Mouse (Mus musculus) neural tube, embryonic 12.5 days (tissue): ENCODE results near the gene Slfn5. TPM values are rescaled to one million over a fixed set of nuclear protein-coding genes. Genes with fewer than 3 reads are reported as not detected.
"Not testable (repeated sequence)": the region's sequence is repeated elsewhere in the genome, so short reads cannot be mapped to it uniquely, and the experiment has no call there.

Experiments used
- ATAC-seq: fragments of 200-750 bp; cut with Nextera tagmentation; 2 replicates; pipeline ENCODE4 v1.8.0; 2017; ENCODE audit warnings: low read depth, mild to moderate bottlenecking, moderate TSS enrichment, moderate library complexity; ENCODE audit not compliant: low FRiP score
- H3K27ac ChIP-seq: fragments of 300-500 bp; sonication (generic); 2 replicates; pipeline ENCODE4 v1.5.1; 2016
- H3K27me3 ChIP-seq: fragments of 300-500 bp; sonication (generic); replicated peaks from 2 replicates; pipeline ENCODE4 v1.6.1; 2016; ENCODE audit warnings: mild to moderate bottlenecking
- H3K36me3 ChIP-seq: fragments of 300-500 bp; sonication (generic); 2 replicates; pipeline ENCODE4 v1.6.1; 2016; ENCODE audit warnings: mild to moderate bottlenecking
- H3K4me1 ChIP-seq: fragments of 300-500 bp; sonication (generic); 2 replicates; pipeline ENCODE4 v1.6.1; 2016
- H3K4me2 ChIP-seq: fragments of 300-500 bp; sonication (generic); replicated peaks from 2 replicates; pipeline ENCODE4 v1.6.1; 2016; ENCODE audit warnings: mild to moderate bottlenecking
- H3K4me3 ChIP-seq: fragments of 300-500 bp; sonication (generic); 2 replicates; pipeline ENCODE4 v1.5.1; 2016
- H3K9ac ChIP-seq: fragments of 300-500 bp; sonication (generic); 2 replicates; pipeline ENCODE4 v1.6.1; 2016; ENCODE audit warnings: mild to moderate bottlenecking
- H3K9me3 ChIP-seq: fragments of 300-500 bp; sonication (generic); 2 replicates; pipeline ENCODE4 v1.6.1; 2016; ENCODE audit warnings: mild to moderate bottlenecking
- WGBS: fragments of 180-500 bp; shearing (Covaris S2); methylation state at CpG from one replicate; pipeline ENCODE4 v1.1.7; 2016; 5-methylcytosine and 5-hydroxymethylcytosine counted together
- polyA plus RNA-seq: library from polyadenylated mRNA; unstranded; fragments of >200 nt; fragmentation: Nextera tagmentation; extraction: Ambion mirVana; gene quantifications from 2 replicates; pipeline ENCODE4 v1.2.1, GENCODE M21; 2016

Slfn5 gene
- polyA plus RNA-seq, 1 experiment from 2014 or later, result 1.6 TPM

GRCm38 (mm10) chr11:82923910-82924309, 27.2 kb upstream of the Slfn5 start:
- WGBS, result 92% methylated on average over 6 of the region's 6 CpGs
- not testable (repeated sequence) for H3K9me3 ChIP-seq, ATAC-seq, H3K27ac ChIP-seq, H3K36me3 ChIP-seq, H3K4me1 ChIP-seq, H3K4me2 ChIP-seq, H3K9ac ChIP-seq, H3K4me3 ChIP-seq
- H3K27me3 ChIP-seq, result peaks cover 16% of the 10 kb centered on the region

GRCm38 (mm10) chr11:82928897-82929632, 22.1 kb upstream of the Slfn5 start:
- H3K27ac ChIP-seq, result no peak overlapping the region
- no peak overlapping the region for H3K4me2 ChIP-seq
- ATAC-seq, result no peak
- peaks cover 9% of the 10 kb centered on the region for H3K4me1 ChIP-seq
- H3K27me3 ChIP-seq, result peaks cover 55% of the 10 kb centered on the region
- H3K36me3 ChIP-seq, result no peaks in the 10 kb centered on the region
- H3K9ac ChIP-seq, result no peak overlapping the region
- WGBS, result 31% methylated on average over 20 of the region's 20 CpGs
- H3K4me3 ChIP-seq, result no peak overlapping the region
- H3K9me3 ChIP-seq, result no peaks in the 10 kb centered on the region

- H3K9ac ChIP-seq, result no peak overlapping the region
- H3K27me3 ChIP-seq, result peaks cover 60% of the 10 kb centered on the region
- H3K4me1 ChIP-seq, result peaks cover 9% of the 10 kb centered on the region
- H3K4me2 ChIP-seq, result no peak overlapping the region
- no peak overlapping the region for H3K4me3 ChIP-seq
- no peaks in the 10 kb centered on the region for H3K36me3 ChIP-seq
- 55% methylated on average over 3 of the region's 3 CpGs for WGBS
- H3K27ac ChIP-seq, result no peak overlapping the region
- ATAC-seq, result no peak
- H3K9me3 ChIP-seq, result no peaks in the 10 kb centered on the region
Observed at GRCm38 (mm10) chr11:82929633-82929950, 21.6 kb upstream of the Slfn5 start.

DNA sequence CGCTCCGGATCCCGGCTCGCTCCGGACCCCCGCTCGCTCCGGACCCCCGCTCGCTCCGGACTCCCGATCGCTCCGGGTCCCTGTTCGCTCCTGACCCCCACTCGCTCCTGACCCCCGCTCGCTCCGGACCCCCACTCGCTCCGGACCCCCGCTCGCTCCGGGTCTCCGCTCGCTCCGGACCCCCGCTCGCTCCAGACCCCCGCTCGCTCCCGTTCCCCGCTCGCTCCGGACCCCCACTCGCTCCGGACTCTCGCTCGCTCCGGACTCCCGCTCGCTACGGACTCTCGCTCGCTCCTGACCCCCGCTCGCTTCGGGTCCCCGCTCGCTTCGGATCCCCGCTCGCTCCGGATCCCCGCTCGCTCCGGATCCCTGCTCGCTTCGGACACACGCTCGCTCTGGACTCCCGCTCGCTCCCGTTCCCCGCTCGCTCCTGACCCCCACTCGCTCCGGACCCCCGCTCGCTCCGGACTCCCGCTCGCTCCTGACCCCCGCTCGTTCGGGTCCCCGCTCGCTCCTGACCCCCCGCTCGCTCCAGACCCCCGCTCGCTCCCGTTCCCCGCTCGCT, 20.7 kb upstream of the Slfn5 start:
- not testable (repeated sequence) for H3K9me3 ChIP-seq, ATAC-seq, H3K4me1 ChIP-seq, H3K27ac ChIP-seq, H3K36me3 ChIP-seq
- peak overlapping the region; percentile 51 for H3K4me3 ChIP-seq
- peaks cover 67% of the 10 kb centered on the region for H3K27me3 ChIP-seq
- under 1% methylated on average over 85 of the region's 85 CpGs for WGBS
- H3K9ac ChIP-seq, result peak overlapping the region; percentile 38; the same call in 1 of the 2 replicates
- peak overlapping the region; percentile 95 for H3K4me2 ChIP-seq

GRCm38 (mm10) chr11:82931161-82931560, 20.0 kb upstream of the Slfn5 start:
- H3K4me1 ChIP-seq, ATAC-seq, H3K9me3 ChIP-seq, H3K27ac ChIP-seq, H3K36me3 ChIP-seq: not testable (repeated sequence)
- peak overlapping the region; percentile 51 for H3K4me3 ChIP-seq
- H3K27me3 ChIP-seq, result peaks cover 73% of the 10 kb centered on the region
- peak overlapping the region; percentile 95 for H3K4me2 ChIP-seq
- WGBS, result under 1% methylated on average over 61 of the region's 63 CpGs
- peak overlapping the region; percentile 40; the same call in 1 of the 2 replicates for H3K9ac ChIP-seq

- under 1% methylated on average over 113 of the region's 119 CpGs for WGBS
- H3K9ac ChIP-seq, result peak overlapping the region; percentile 40; the same call in 1 of the 2 replicates
Observed at GRCm38 (mm10) chr11:82931671-82932450, 19.3 kb upstream of the Slfn5 start.

DNA sequence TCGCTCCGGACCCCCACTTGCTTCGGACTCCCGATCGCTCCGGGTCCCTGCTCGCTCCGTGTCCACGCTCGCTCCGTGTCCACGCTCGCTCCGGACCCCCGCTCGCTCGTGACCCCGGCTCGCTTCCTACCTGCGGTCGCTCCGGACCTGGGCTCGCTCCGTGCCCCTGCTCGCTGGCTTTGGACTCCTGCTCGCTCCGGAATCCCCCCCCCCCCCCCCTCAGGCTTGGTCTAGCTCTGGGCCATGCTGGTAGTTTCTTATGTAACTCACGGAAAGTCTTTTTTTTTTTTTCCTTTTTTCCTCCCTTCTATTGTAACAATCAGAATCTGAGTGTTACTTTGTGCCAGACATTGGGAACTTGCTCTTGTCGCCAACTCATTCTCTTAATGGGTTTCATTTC, 18.0 kb upstream of the Slfn5 start:
- no peak for ATAC-seq
- H3K27ac ChIP-seq, result no peak overlapping the region
- no peaks in the 10 kb centered on the region for H3K36me3 ChIP-seq
- peaks cover 81% of the 10 kb centered on the region for H3K27me3 ChIP-seq
- H3K9me3 ChIP-seq, result no peaks in the 10 kb centered on the region
- peak overlapping the region; percentile 95 for H3K4me2 ChIP-seq
- peak overlapping the region; percentile 51 for H3K4me3 ChIP-seq
- WGBS, result 1% methylated on average over 29 of the region's 29 CpGs
- H3K4me1 ChIP-seq, result peaks cover 9% of the 10 kb centered on the region
- H3K9ac ChIP-seq, result peak overlapping the region; percentile 35; the same call in 1 of the 2 replicates

More at GRCm38 (mm10) chr11:82931671-82932450, 19.3 kb upstream of the Slfn5 start:
- peak overlapping the region; percentile 95 for H3K4me2 ChIP-seq
- H3K27me3 ChIP-seq, result peaks cover 80% of the 10 kb centered on the region
- H3K27ac ChIP-seq, H3K4me1 ChIP-seq, H3K9me3 ChIP-seq, ATAC-seq, H3K36me3 ChIP-seq: not testable (repeated sequence)
- peak overlapping the region; percentile 51 for H3K4me3 ChIP-seq

DNA sequence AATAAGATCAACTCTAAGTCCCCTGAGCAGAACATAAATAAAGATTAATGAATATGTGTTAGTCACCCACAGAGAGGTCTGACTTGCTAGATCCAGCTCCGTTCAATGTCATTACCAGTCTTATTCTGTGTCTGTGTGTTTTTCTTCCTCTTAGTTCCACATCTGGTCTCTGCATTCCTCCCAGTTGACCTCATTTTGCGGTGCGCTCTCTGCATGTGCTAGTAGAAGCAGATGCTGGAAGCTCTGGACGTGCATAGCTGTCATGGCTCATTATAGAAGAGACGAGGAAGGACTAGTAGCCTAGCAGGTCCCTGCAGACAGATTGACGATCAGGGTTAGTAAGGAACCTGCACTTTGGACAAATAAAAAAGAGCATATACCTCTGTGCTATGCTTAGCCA, 7.8 kb upstream of the Slfn5 start:
- H3K9me3 ChIP-seq, result no peaks in the 10 kb centered on the region
- no peak for ATAC-seq
- H3K27me3 ChIP-seq, result peaks cover 7% of the 10 kb centered on the region; the same call in 1 of the 2 replicates
- H3K9ac ChIP-seq, result no peak overlapping the region
- 56% methylated on average over 6 of the region's 6 CpGs for WGBS
- no peaks in the 10 kb centered on the region for H3K36me3 ChIP-seq
- H3K4me3 ChIP-seq, result no peak overlapping the region
- H3K4me2 ChIP-seq, result no peak overlapping the region
- H3K27ac ChIP-seq, result no peak overlapping the region
- no peaks in the 10 kb centered on the region for H3K4me1 ChIP-seq

DNA sequence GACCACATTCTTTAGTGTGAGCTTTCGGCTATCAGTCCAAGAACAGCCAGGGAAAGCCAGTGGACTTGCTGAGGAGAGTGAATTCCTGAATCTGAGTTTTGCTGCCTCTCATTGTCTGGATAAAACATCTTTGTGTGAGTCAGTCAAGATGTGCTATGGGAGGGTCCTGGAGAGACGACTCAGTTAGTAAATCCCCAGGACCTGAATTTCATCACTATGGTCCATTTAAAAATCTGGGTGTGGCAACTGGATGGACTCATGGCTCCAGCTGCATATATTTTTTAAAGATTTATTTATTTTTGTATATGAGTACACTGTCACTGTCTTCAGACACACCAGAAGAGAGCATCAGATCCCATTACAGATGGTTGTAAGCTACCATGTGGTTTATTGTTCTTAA, 5.5 kb upstream of the Slfn5 start:
- no peaks in the 10 kb centered on the region for H3K9me3 ChIP-seq
- WGBS, result 72% methylated on average over 2 of the region's 2 CpGs
- H3K9ac ChIP-seq, result no peak overlapping the region
- H3K36me3 ChIP-seq, result no peaks in the 10 kb centered on the region
- no peak overlapping the region for H3K27ac ChIP-seq
- H3K27me3 ChIP-seq, result peaks cover 20% of the 10 kb centered on the region
- no peak for ATAC-seq
- no peak overlapping the region for H3K4me3 ChIP-seq
- H3K4me2 ChIP-seq, result no peak overlapping the region
- H3K4me1 ChIP-seq, result no peaks in the 10 kb centered on the region

DNA sequence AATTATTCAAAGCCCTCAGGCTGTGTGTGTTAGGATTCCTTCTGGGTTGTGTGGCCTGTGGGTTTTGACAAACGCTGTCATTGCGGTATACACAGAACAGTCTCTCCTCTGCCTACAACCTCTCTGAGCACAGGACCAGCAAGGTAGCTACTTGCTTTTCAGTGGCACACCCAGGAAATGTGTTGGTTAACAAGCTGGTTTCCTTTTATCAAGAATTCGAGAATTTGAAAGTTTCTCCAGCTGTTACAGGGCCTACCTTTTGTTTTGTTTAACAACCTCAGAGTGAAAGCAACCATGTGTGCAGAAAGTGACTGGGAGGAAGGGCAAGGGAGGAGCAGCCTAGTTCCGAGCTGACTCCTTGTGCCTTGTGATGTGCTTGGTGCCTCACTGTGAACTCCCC, 3.7 kb upstream of the Slfn5 start:
- Histone ChIP-seq H3K9ac (no peak overlapping the region), H3K27ac (no peak overlapping the region), H3K4me1 (peaks cover 6% of the 10 kb centered on the region; the same call in 1 of the 2 replicates), H3K4me2 (no peak overlapping the region), H3K9me3 (no peaks in the 10 kb centered on the region), H3K4me3 (no peak overlapping the region), H3K27me3 (peaks cover 32% of the 10 kb centered on the region), H3K36me3 (no peaks in the 10 kb centered on the region)
- no peak for ATAC-seq
- 53% methylated on average over 4 of the region's 4 CpGs for WGBS

DNA sequence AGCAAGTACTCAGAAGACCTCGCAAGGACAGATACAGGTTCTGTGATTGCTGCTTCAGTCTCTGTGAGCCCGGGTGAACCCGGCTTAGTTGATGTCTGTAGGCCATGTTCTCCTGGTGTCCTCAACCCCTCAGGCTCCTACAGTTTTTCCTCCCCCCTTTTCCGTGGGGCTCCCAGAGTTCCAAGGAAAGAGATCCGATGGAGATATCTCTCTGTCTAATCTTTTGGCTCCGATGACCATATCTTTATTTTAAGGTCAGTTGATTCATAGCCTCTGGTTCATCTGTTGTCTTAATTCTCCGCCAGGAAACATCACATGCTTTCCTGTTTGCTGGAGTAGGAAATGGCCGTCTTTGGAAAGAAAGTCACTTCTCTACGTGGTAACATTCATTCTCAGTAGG, 2.1 kb upstream of the Slfn5 start:
- no peak for ATAC-seq
- Histone ChIP-seq H3K4me3 (no peak overlapping the region), H3K27ac (no peak overlapping the region), H3K36me3 (no peaks in the 10 kb centered on the region), H3K9me3 (no peaks in the 10 kb centered on the region), H3K9ac (no peak overlapping the region), H3K4me1 (peaks cover 6% of the 10 kb centered on the region; the same call in 1 of the 2 replicates), H3K27me3 (peaks cover 42% of the 10 kb centered on the region), H3K4me2 (no peak overlapping the region)
- 84% methylated on average over 9 of the region's 9 CpGs for WGBS

GRCm38 (mm10) chr11:82951865-82952611, 889 bp downstream of the Slfn5 start:
- no peak overlapping the region for H3K9ac ChIP-seq
- H3K9me3 ChIP-seq, result no peaks in the 10 kb centered on the region
- 11% methylated on average over 28 of the region's 28 CpGs for WGBS
- no peak overlapping the region for H3K4me3 ChIP-seq
- H3K27me3 ChIP-seq, result peaks cover 42% of the 10 kb centered on the region
- H3K36me3 ChIP-seq, result no peaks in the 10 kb centered on the region
- H3K27ac ChIP-seq, result no peak overlapping the region
- no peak for ATAC-seq
- peaks cover 6% of the 10 kb centered on the region; the same call in 1 of the 2 replicates for H3K4me1 ChIP-seq
- peak overlapping the region; percentile 39 for H3K4me2 ChIP-seq
